Mouse (Mus musculus) E14TG2a.4 (cell line): ENCODE results near the gene Eif2ak3.

ENCODE experiments used
- CTCF ChIP-seq: conservative IDR thresholded peaks from 2 replicates; pipeline ENCODE4 v1.5.1; 2014; ENCODE audit warnings: low read length
- NANOG ChIP-seq: IDR thresholded peaks from 2 replicates; pipeline ENCODE4 v1.6.1; 2014; ENCODE audit warnings: borderline replicate concordance, low read length, mixed read lengths

- TF ChIP-seq CTCF (no peak), NANOG (no peak)
Observed at GRCm38 (mm10) chr6:70872570-70872969, 28.3 kb downstream of the Eif2ak3 start.
